Mouse (Mus musculus): ENCODE results near the gene Gm5414. TPM values are rescaled to one million over a fixed set of nuclear protein-coding genes. Genes with fewer than 3 reads are reported as not detected.
A peak's percentile ranks its signal among the peaks of the same experiment; 100 is the strongest.

The Gm5414 gene
- total RNA-seq (2022): not detected

- no peak for DNase-seq
Observed at GRCm38 (mm10) chr15:101627884-101628283, at the start of gene Gm5414. TSS of gene Gm5414 (minus strand) at chr15:101628188.

DNA sequence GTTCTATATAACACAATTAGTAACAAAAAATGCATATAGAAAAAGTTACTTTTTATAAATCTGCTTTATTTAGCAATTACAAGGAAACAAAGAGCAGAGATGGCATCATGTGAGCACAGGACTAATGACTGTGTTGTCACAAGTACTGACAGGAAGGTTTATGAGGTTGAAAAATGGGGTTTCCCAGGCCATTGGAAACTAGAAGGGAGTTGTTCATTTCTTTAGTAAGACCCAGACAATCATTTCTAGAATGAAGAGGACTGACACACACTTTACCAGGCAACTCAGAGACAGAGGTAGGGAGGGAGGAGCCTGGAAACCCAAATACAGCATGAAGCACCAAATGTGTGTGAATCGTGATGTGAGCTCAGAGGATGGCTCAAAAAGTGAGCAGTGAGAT lies 48.0 kb upstream of the Gm5414 start:
- DNase-seq: no peak

- DNase-seq: peak; percentile 6
Observed at GRCm38 (mm10) chr15:101652736-101653265, 24.8 kb upstream of the Gm5414 start.

DNA sequence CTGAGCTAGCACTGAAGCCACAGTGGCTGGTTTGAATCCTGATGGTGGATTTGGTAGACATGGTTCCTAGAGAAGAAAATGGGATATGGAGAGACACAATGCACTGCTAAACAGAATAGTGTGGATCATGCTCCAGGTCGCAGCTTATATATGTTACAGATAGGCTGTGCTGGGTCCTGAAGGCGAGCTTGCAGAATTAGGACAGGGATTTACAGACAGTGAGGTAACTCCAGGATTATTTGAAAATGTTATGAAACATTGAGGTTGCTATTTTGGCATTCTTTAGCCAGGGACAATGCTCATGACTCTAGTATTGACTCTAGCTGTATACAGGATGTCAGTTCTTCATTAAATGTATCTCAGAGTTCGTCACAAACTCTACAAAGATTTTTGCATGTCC lies 19.3 kb upstream of the Gm5414 start, which contains the start of gene Gm5478:
TSS of gene Gm5478 (minus strand) at position 101 of the 400 bp plus-strand sequence.
- no peak for DNase-seq

DNA sequence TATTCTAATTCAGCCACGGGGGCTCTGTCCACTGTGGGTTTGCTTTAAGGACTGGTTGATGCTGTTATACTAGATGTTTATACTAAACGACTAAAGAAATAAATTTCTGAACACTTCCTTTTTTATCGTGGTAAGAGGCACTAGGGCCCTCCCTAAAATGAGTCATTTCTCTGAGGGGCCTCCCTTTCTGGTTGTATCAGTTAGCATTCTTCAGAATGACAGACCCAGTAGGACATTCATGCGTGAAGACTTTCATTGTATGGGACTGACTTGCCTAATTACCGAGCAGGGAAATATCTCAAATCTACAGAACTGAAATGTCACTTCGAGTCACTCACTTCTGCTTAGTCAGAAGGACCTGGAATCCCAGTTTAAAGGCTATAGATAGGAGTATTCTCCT lies 28.9 kb downstream of the Gm5414 start:
- DNase-seq: no peak

DNA sequence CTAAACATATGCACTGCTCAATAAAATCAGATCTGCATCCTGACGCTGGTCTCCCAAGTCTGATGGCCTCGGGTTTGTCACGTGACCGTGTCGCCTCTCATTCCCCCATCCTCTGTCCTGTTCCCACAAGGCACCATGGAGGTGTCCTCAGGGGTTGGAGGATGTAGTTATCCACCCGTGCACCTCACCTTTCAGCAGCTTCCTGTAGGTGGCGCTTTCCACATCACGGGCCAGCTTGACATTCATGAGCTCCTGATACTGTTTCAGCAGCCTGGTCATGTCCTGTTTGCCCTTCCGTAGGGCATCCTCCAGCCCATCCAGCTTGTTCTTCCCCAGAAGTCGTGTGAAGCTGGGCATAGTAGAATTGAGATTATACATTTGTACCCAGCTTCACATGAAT lies 39.8 kb downstream of the Gm5414 start:
- DNase-seq: no peak

GRCm38 (mm10) chr15:101584456-101584855 lies 43.5 kb downstream of the Gm5414 start:
- DNase-seq: peak; percentile 18

DNA sequence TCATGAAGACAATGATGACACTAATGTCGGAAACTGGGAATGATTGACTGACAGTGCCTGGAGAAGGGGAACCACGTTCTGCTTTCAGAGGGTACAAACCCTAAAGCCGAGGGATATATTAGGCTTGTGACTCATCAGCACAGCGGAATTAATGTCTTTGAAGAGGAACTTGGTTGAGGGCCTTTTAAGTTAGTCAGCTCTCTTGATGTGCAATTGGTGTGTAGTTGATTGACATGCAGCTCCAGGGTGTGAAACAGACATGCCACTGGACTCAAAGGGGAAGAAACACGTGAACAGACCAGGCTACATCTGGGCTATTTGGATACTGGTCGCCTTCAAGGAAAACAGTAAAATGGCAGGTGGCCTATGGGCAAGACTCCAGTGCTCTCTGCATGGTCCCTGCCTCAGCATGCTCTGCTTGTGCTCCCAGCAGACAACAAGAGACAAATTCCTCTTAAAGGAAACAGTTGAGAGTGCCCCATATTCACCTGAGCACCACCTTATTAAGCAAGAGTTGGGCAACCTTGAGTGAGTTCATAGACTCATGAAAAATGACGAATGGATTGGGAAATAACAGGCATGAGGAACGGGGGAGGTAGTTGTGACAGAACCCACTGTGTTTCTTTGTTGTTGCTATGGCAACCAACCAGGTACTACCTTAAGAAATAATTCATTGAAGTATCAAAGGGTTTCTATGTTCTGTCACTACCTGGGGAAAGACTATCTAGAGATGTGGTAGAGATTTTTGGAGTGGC lies 44.6 kb downstream of the Gm5414 start:
- DNase-seq: no peak

GRCm38 (mm10) chr15:101581701-101582100 lies 46.3 kb downstream of the Gm5414 start:
- DNase-seq: no peak

DNA sequence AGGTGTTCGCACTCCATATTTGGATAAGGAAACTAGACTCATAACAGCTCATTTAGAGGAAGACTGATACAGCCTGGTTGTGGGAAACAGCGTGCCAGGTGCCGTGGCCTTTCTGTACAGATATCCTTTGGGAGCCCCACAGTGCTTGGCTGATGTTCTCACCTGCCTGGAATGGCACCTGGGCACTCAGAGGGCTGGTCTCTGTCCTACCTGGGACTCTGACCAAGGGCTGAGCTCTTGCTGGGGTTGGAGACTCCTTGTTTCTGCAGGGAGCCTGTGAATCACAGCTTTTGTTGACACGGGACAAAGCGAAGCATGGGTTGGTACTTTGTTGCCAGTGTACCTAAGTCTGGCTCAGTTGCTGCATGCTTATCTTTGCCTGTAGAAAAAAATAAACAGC lies 52.5 kb downstream of the Gm5414 start:
- DNase-seq: no peak

Small RNA genes within 50 kb of the gene (microRNA-seq; reads per million reads assigned to microRNA genes)
- gene Gm44383 (0 reads per million in 2 experiments), gene Gm44479 (0 reads per million in 2 experiments)

Other genes with a start within 250 kb of the Gm5414 start
- 1 to 10 TPM; 1.1 to 3.2 (median 1.5) TPM for gene Krt7, start 217.1 kb downstream of the Gm5414 start, total RNA-seq (2022)
- gene Krt87, start 189.4 kb downstream of the Gm5414 start, total RNA-seq (2022): under 1 TPM in 1 of 4 experiments, not detected in 3; 0.17 TPM
- gene Krt88, start 180.4 kb downstream of the Gm5414 start, total RNA-seq (2022): not detected
- not detected for gene Krt81, start 164.4 kb downstream of the Gm5414 start, total RNA-seq (2022)
- not detected for gene Krt86, start 154.7 kb downstream of the Gm5414 start, total RNA-seq (2022)
- gene Krt83, start 136.7 kb downstream of the Gm5414 start, total RNA-seq (2022): not detected
- gene Gm49425, start 110.9 kb downstream of the Gm5414 start, total RNA-seq (2022): not detected
- not detected for gene Krt84, start 95.4 kb downstream of the Gm5414 start, total RNA-seq (2022)
- gene Krt82, start 77.5 kb downstream of the Gm5414 start, total RNA-seq (2022): not detected
- not detected for gene Krt90, start 65.2 kb downstream of the Gm5414 start, total RNA-seq (2022)
- gene Krt75, start 54.3 kb downstream of the Gm5414 start, total RNA-seq (2022): not detected
- not detected for gene Gm5478, start 19.2 kb upstream of the Gm5414 start, total RNA-seq (2022)
- not detected for gene Krt6b, start 52.1 kb upstream of the Gm5414 start, total RNA-seq (2022)
- not detected for gene Krt6a, start 66.1 kb upstream of the Gm5414 start, total RNA-seq (2022)
- gene Krt5, start 84.7 kb upstream of the Gm5414 start, total RNA-seq (2022): not detected
- gene Krt71, start 114.9 kb upstream of the Gm5414 start, total RNA-seq (2022): not detected
- gene Krt72, start 158.3 kb upstream of the Gm5414 start, total RNA-seq (2022): not detected
- gene Krt73, start 174.2 kb upstream of the Gm5414 start, total RNA-seq (2022): not detected
- not detected for gene Krt2, start 190.0 kb upstream of the Gm5414 start, total RNA-seq (2022)
- 1 to 10 TPM in 1 of 4 experiments, under 1 TPM in 3; 0.20 to 1.0 (median 0.58) TPM for gene Krt1, start 222.6 kb upstream of the Gm5414 start, total RNA-seq (2022)
- gene Krt77, start 241.5 kb upstream of the Gm5414 start, total RNA-seq (2022): not detected